Mouse (Mus musculus) liver, adult 2 months (tissue): ENCODE measurements around the gene Pla2g4d.

Experiments
- CTCF ChIP-seq: fragments of 200-500 bp; IDR thresholded peaks from 2 replicates; pipeline ENCODE4 v1.5.1; 2011; ENCODE audit warnings: low read depth, low read length, control low read depth
- POLR2A ChIP-seq: fragments of 200-500 bp; IDR thresholded peaks from 2 replicates; pipeline ENCODE4 v1.6.1; 2011; ENCODE audit warnings: low read length, control low read depth; ENCODE audit not compliant: insufficient read depth; ENCODE audit errors: extremely low read depth

- TF ChIP-seq CTCF (no peak), POLR2A (no peak)
These were observed 23.5 kb downstream of the Pla2g4d start for GRCm38 (mm10) chr2:120265523-120265922.
